Mouse (Mus musculus): ENCODE measurements around the gene Gm28374.

- TF ChIP-seq CTCF (conservative IDR thresholded peaks at IDR 0.05 in 1 of 2, IDR thresholded peaks at IDR 0.05 in 1 of 2; ENCODE audit: low read depth in 2 of 2, low read length in 2 of 2) (no peak), MAX (IDR thresholded peaks at IDR 0.05; ENCODE audit: low read length) (no peak), MAZ (IDR thresholded peaks at IDR 0.05; ENCODE audit: low read depth, low read length) (no peak), NELFE (IDR thresholded peaks at IDR 0.05; ENCODE audit: low read depth, low read length) (no peak), BHLHE40 (IDR thresholded peaks at IDR 0.05; ENCODE audit: low read depth, low read length) (no peak)
Observed at GRCm38 (mm10) chr19:6070571-6071250, 11.3 kb downstream of the Gm28374 start.

All from CH12.LX (cell line).